Mouse (Mus musculus): ENCODE measurements around the gene Clec9a.

- no peak for TF ChIP-seq USF1 (IDR thresholded peaks at IDR 0.05; ENCODE audit: low read depth)
- TF ChIP-seq CTCF (IDR thresholded peaks at IDR 0.05; ENCODE audit: control insufficient read depth, insufficient read depth, insufficient read length): no peak
- TF ChIP-seq MAX (IDR thresholded peaks at IDR 0.05): no peak
- TF ChIP-seq CEBPB (IDR thresholded peaks at IDR 0.05; ENCODE audit: low read depth): no peak
- TF ChIP-seq MYOD1 (IDR thresholded peaks at IDR 0.05; ENCODE audit: control insufficient read depth, insufficient read length, low read depth): no peak
- TF ChIP-seq MYOG (IDR thresholded peaks at IDR 0.05; ENCODE audit: control insufficient read depth, extremely low read depth, insufficient read length): no peak
- TF ChIP-seq FOSL1 (IDR thresholded peaks at IDR 0.05; ENCODE audit: insufficient read depth, low read length, poor library complexity, severe bottlenecking): no peak
Observed at GRCm38 (mm10) chr6:129425812-129426211, 17.1 kb downstream of the Clec9a start.

Data from C2C12 (cell line).